Mouse (Mus musculus) CD4-positive, CD25-positive, alpha-beta regulatory T cell, adult 4 months (primary cell): ENCODE measurements around the gene Zbtb20. TPM values are rescaled to one million over a fixed set of nuclear protein-coding genes. Genes with fewer than 3 reads are reported as not detected.

Experiments used
- ATAC-seq: one replicate; pipeline ENCODE4 v1.8.0; 2017
- polyA plus RNA-seq, 2 experiments: library from polyadenylated mRNA; unstranded; fragments of 100-300 nt; shearing (Covaris generic); gene quantifications; one replicate each; pipeline ENCODE4 v1.2.1; 2017

Gene Zbtb20
- polyA plus RNA-seq, 2 experiments from 2014 or later = 87.0 to 104 TPM

DNA sequence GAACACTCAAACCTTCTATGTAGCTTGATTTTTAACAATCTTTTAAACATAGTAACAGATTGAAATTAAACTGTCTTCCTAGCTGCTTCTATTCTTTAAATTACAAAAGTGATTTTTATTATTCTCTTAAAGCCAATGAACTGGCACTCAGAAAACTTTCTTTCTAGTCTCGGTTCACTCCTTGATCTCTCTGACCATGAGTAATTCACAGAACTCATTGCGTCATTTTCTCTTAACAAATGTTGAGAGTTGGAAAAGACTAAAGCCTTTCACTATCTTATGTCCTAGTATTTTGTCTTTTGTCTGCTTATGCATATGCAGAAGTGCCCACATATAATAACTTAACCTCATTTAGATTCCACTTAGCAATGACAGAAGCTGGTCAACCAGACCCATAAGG is 525.3 kb downstream of the Zbtb20 start:
- no peak for ATAC-seq

DNA sequence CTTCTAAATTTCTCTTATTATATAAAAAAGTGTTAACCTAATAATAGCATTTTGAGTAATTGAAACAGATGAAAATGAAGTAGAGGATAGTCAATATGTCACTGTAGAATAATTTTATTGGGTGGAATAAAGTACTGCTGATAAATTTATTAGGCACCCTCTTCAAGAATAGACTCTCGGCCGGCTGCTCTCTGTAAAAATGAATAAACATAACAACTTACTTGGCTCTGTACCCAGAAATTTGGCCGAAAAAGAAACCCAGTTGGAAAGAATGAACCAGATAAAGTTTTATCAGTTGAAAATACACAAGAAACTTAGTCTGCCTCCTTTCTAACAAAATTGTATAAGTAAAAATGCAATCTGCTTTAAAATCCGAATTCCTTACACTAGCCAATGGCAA is 527.2 kb downstream of the Zbtb20 start:
- ATAC-seq = no peak

DNA sequence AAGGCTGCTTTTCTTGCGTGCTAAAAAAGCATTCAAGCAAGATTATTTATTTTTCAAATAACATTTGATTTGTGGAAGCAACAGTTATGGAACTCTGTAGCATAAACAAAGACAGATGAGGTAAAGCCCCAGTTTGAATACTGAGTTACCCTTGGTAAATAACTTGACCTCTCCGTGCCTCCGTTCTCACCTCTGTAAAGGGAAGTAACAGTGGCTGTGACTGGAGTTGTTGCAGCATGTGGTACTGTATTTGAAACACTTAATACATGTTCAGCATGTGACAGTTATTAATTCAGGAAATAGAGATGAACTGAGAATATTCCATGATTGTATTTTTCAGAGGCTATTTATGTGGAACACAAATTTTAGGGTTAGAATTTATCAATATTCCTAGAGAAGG is 529.4 kb downstream of the Zbtb20 start:
- no peak for ATAC-seq

DNA sequence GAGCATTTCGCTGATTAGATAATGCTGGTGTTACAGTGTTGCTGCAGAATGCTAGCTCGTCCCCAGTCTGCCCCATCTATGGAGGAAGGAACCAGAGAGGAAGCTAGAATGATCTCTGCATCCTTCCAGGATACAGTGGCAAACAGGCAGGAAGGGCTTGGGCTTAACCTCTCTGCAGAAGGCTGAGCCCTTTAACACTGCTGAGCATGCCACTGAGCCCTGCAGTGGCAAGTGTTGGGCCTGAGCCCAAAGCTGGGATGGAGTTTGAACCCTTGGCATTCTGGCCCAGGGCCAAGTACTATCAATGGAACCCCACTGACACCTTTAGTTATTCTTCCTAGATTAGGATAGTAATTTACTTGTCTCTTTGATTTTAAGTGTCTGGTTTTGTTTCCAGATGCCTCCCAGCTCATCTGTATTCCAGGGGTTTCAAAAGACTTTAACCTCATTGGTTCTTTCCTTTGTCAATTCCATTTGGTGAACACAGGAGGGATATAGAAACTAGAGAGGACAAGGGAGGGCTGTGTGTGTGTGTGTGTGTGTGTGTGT is 532.0 kb downstream of the Zbtb20 start:
- no peak for ATAC-seq

DNA sequence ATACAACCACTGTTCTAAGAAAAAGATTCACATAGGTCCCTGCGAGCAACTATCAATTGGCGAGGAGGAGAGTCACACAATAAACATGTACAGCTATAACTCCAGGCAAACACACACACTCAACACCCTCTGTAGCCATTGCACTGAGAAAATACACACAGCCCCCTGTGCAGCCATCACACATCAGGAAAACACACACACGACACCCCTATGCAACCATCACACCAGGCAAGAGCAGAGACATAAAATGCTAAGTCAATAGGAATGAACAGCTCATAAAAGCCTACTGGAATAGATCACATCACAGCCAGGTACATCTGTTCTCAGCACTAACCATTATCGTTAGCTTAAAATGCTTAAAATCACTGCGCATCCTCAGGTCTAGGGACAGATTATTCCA is 532.9 kb downstream of the Zbtb20 start:
- ATAC-seq = no peak

DNA sequence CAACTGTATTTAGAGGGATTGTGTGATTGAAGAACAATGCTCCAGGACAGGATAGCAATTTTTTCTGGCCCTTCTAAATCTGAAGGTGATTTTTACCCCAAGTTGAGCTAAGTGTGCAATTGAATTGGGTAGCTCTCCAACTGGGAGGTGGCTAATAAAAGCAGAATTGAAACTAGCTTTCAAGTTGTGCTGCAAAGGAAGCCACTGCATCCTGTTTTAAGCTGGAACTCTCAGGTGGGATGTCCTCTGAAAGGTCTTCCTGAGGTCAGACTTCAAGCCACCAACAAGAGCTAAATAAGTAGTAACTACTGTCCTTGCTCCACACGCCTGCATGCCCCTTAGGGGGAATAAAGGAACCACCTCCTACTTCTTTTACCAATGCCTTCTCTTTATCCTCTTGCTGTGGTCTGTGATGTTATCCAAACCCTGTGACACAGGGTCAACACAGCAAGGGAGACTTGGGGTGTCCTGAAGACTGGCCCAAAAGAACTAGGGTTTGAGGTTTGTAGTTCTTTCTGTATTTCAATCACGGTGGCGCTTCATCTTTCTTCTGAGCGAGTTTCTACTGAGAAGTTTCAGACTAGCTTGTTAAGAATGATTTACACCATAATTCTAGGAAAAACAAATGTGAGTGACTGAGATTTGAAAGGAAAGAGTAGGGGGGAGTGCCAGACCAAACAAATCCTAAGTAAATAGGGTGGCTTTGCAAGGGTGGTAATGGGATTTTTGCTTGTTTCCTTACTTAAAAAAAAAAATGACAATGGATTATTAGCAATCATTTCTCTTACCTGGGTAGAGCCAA is 533.6 kb downstream of the Zbtb20 start:
- no peak for ATAC-seq

DNA sequence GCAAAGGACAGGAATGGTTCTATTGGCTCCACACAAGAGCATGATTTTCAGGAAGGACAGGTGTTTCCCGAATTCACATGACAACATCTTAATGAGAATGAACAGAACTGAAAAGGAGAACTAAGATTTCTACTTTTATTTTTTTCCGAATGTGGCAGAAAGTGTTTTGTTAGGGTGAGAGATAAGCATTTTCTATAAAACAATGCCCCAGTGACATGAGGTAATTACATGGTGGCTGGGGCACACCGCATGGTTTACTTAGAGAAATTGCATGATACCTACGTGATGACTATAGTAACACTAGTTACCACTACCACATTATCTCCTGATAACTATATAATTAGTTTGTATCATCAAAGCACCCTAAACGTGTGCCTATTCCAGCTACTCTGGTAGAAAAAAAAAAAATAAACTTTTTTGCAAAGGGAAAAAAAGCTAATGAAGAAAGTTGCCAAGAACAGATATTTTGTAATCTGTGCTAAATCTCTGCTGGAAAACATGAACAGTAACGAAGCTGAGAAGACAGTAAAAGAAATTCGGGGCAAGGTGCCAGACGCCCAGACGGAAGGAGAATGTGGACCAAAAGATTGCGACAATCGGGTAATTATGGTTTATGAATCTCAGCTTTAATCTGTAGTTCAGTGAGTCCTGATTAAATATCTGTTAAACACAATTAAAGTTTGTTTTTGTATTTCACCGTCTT is 534.4 kb downstream of the Zbtb20 start:
- ATAC-seq = no peak

DNA sequence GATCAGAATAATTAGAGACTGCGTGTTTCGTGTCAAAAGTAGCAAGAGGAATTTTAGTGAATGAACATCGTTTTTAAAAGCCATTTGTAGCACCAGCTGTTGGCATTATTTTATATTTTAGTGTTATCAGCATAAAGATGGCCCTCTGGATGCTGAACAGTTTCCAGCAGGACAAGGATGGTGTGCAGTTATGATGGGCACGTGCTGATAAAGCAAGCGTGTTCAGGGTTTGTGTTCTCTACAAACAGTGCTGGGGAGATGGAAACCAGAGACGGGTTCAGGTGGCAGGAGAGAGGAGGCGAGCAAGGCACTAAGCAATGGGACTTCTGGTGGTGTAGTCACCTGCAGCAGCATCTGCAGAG is 534.9 kb downstream of the Zbtb20 start:
- no peak for ATAC-seq

DNA sequence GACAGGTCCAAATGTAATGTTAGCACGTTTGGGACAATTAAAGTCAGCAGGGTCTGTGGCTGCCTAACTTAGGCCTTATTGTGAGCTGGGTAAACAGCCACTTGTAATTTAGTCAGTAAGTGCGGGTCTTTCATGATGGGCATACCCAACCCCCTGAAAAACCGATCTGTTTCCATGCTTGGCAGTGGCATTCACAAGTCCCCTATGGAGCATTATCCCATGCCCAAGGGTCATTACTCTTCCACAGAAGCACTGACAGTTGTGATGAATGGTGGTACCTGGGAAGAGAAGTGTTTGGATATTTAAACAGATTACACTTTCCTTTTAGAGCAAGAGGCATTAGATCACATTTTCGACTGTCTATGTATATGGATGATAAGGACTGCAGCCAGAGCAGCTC is 540.2 kb downstream of the Zbtb20 start:
- ATAC-seq = no peak

DNA sequence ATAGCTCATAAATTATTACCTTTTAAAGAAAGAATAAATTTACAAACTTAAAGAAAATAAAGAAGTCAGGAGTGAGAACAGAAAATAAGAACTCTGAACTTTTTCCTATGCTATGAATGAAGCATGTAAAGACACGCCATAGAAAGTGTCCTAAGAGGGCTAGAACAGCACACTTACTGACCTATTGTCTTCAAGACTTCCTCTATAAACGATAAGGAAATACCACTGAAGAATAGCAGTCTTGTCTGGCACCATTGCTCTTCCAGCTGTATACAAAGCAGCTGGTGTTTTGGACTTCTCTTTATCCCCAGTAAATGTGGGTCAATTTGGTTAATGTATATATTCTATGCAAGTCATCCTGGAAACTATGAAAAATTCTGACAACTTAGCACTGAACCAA is 544.2 kb downstream of the Zbtb20 start:
- no peak for ATAC-seq

DNA sequence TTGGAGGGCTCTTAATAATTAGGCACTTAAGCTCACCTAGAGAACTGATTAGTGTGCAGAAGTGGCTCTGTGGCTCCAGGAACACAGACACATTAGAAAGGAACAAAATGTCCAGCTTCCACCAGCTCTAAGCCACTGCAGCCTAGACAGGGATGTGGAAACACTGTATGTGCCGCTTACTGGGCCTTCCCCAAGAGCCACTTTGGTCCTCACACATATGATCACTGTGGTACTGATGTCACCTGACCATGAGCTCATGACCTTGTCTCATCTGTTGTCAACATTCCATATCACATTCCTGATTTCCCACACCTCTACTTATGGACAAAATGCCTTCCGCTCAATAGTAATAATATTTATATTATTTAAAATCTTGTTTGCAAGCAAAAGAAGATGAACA is 553.3 kb downstream of the Zbtb20 start:
- no peak for ATAC-seq

DNA sequence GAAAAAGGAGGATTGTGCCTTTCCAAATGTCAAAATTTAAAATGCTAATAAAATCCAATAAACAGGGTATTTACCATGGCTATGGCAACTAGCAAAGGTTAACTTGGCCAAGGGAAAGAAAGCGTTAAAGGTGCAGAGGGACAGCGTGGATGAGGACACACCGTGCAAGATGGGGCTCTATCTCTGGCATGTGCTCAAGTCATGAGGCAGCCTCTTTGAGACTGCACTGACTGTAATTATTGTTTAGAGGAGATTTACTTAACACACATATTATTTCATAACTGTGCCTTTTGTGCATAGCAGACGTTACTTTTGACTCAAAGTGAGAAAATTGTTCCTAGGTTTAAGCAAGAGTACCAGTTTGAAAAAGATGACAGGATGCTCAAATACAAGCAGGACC is 554.3 kb downstream of the Zbtb20 start:
- ATAC-seq = no peak

DNA sequence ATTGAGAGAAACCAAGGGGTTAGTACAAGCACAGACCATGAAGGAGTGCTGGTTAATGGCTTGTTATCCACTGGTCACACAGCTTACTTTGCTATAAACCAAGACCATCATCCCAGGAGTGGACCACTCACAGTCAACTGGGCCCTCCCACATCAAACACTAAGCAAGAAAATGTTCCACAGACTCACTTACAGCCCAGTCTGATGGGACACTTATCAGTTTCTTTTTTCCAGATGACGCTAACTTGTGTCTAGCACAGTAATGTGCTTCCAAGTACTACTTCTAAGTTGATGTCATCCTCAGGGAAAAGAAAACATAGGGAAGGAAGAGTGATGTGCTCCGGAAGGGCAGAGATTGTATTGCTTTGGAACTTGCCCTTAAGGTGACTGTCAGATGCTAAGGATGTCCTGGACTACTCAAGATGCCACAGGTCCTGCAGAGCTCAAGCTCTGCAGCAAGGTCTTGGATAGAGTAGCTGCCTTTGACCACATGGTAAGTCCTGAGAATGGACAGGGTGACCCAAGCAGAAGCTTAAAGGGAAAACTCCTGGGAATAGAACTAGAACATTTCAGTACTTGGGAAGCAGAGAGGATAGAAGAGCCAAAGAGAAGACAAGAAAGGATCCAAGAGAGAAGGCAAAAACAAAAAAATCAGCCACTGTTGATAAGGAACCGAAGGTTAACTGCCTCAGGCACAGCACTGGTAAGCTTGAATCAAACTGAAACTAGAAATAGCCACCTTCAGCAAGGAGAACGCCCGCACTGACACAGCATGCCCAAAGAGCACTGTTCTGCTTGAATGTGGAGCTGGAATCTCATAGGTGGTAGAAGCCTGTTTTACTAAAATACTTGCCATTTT is 556.1 kb downstream of the Zbtb20 start:
- no peak for ATAC-seq

DNA sequence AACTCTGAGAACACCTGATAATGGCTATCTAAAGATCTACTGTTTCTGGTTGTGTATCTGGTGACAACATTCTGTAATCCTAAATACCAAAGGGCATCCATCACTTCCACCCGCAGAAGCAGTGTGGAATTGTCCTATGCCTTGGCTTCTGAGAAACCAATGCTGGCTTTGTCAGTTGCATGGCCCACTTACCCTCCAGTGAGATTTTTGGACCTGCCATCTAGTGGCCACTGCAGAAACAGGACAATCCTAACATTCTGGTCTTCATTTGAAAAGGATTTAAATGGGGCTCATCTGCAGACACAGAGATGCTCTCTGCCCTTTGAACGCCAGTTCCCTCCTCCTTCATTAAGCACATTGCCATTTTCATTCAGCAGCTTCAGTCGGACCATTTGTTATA is 559.3 kb downstream of the Zbtb20 start:
- no peak for ATAC-seq

DNA sequence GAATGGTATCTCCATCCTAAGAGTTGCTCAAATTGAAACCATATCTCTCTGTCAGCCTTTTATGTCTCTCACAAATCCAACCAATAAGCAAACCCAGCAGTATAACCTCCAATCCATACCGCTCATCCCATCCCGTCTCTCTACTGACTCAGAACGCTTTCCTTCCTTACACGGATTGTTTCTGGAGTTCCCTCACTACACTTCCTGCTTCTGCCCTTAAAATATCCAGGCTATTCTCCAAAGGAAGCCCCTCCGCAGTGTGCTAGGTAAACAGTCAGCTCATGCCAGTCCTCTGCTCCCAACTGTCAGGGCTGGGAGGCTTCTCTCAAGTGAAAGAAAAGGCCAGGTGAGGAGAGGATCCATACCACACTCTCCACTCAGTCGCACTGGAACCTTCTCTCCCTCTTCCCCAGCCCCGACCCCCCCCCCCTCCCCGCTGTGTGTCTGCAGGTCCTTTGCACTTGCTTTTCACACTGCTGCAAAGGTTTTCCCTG is 563.2 kb downstream of the Zbtb20 start:
- no peak for ATAC-seq

DNA sequence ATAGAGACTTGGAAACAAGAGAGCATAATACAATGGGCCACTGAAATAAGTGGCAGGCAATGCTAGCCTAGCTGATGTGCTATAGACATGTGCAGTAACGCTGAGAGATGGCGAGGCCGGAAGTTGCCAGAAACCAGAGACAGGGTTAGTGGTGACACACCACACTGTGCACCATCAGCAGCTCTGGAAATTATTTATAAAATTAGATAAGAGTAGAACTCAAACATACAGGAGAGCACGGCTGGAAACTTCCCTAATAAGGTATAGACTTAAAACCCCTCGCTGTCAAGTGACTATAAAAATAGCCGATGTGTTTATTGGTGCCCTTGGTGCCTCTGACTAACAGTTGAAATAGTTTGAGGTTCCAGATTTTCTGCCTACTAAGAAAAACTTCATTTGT is 565.7 kb downstream of the Zbtb20 start:
- ATAC-seq = no peak

DNA sequence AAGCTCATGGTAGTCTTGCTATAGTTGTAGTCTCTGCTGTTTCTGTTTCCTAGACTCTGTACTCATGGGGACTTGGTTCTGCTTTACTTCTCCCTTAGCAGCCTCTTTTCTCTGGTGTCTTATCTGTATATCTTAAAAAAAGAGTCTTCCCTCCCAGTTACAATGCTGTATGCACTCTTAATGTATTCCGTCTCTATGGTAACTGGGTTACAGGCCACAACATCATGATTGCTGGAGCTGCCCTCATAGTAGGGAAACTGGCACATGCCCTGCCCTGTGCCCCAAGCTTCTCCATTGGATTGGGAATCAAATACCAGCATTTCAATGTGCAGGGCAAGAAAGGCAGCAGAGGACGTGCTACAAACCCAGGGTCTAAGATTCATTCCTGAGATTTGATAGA is 567.4 kb downstream of the Zbtb20 start:
- ATAC-seq = no peak

DNA sequence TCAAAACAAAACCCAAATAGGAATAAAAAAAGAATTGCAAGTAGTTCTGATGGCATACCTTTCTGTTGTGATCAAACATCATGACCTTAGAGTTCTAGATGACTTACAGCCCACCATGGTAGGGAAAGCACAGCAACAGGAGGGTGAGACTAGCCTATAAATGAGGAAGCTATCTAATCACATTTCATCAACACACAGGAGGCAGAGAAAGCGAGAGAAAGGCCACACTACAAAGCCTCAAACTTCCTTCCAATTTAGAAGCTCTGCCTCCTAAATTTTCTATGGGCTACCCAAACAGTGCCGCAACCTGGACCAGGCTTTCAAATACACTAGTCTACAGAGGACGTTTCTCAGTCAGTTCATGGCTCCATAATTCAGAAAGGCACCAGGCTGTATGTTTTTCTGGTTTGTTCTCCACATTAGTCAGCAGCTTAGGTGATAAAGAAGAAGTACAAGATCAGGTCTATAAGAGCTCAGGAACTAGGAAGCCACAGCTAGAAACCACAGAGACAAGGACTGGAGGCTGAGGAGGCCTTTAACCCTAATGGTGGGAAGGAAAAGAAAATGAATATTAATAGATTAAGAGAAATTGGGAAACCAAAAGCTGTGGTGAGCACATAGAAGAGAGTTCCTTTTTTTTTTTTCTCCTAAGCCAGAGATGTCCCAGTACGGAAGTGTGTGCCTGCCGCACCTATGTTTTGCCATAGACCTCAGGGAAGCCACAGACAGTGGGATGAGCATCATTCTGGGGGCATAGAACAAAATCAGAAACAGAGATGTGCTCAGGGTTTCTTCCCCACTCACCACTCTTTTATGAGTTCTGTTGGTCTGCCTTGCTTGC is 572.7 kb downstream of the Zbtb20 start:
- no peak for ATAC-seq

DNA sequence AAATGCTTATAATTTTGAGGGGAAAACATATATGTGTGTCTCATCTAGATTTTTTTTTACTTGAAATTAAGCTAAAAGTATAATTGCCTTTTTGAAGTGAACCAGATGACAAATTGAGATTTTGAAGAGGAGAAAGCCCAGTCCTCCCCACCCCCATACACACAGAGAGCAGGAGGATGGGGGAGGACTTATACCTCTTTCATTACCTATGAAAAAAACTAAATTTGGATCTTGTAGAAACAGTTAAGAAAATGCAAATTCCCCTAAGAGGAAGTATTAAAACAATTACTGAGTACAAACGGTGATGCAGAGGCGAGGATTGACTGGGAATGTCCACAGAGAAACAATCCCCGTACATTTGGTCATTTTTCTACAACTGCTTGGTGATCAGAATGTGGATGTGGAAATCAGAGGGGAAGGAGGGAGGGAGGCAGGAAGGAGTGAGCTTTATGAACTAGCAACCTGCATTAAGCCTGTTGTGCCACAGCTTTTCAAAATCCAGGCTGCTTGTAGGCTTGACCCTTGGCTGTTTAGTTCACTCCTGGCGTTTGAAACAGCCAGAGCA is 578.8 kb downstream of the Zbtb20 start:
- no peak for ATAC-seq

DNA sequence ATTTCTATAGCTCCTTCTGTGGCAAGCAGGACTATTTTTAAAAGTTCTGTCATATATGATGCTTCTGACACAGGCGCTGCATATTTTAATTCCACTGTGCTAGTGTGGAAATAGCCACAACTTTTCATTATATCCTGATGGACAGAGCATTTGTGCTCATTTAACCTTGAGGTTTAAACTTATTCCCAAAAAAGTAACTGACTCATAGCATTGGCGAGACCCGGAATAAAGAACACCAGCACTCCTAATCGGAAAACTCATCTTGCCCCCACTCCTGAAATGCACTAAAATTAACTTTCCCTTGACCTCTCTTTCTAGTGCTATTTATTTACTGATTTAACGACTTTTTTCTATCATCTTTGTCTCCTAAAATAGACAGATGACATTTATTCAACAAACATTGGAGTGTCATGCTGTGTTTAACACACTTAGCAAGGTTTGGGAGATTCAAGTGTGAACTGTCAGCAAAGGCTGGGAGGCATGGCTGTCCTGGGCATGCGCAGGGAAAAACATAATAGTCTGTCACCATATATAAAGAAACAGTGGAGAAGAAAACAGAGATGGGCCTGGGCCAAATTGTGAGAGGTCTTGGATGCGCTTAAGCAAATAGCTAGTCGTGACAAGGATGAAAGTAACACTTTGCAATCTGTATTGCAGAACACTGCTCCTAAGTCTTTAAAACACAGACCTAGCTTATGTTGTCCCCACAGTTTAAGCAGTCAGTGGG is 580.9 kb downstream of the Zbtb20 start:
- no peak for ATAC-seq

DNA sequence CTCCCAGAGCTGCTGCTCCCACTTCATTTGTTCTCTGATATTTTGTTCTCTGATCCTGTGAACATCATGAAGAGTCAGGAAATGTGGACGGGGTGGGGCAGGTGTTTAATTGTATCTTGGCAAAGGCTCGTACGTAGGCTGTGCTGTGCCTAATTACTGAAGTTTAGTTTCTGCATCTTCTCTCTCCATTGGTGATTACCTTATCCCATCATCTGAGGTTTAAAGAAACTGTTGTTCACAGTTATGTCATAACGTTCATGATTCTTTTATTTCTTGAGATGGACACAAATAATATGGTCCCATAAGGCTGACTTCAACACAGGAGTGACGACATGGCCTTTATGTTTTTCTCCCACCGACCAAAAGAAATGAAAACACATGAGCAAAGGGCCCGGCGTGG is 582.1 kb downstream of the Zbtb20 start:
- ATAC-seq = no peak
